Mouse (Mus musculus) liver, postnatal 0 days (tissue): ENCODE data around the gene Atp6v0a4. TPM values are rescaled to one million over a fixed set of nuclear protein-coding genes. Genes with fewer than 3 reads are reported as not detected.

Experiments used
- ATAC-seq: fragments of 200-750 bp; cut with Nextera tagmentation; 2 replicates; pipeline ENCODE4 v1.8.0; 2017; ENCODE audit warnings: mild to moderate bottlenecking, moderate library complexity
- DNase-seq: peaks from one replicate; pipeline ENCODE4 v3.0.0-alpha.2; 2016
- H3K27ac ChIP-seq: fragments of 300-500 bp; sonication (generic); 2 replicates; pipeline ENCODE4 v1.5.1; 2014; ENCODE audit warnings: antibody characterized with exemption, moderate library complexity, mild to moderate bottlenecking, low read depth
- H3K27me3 ChIP-seq: fragments of 300-500 bp; sonication (generic); 2 replicates; pipeline ENCODE4 v1.6.1; 2014; ENCODE audit warnings: low read length, control low read depth, mixed read lengths; ENCODE audit not compliant: insufficient read depth
- H3K36me3 ChIP-seq: fragments of 300-500 bp; sonication (generic); replicated peaks from 2 replicates; pipeline ENCODE4 v1.6.1; 2014; ENCODE audit warnings: mild to moderate bottlenecking, control low read depth, low read length, moderate library complexity, mixed read lengths; ENCODE audit not compliant: insufficient read depth
- H3K4me1 ChIP-seq: fragments of 300-500 bp; sonication (generic); 2 replicates; pipeline ENCODE4 v1.6.1; 2014; ENCODE audit warnings: antibody characterized with exemption, mild to moderate bottlenecking, control low read depth; ENCODE audit not compliant: insufficient read depth
- H3K4me2 ChIP-seq: fragments of 300-500 bp; sonication (generic); 2 replicates; pipeline ENCODE4 v1.6.1; 2014; ENCODE audit warnings: low read depth, mild to moderate bottlenecking, low read length, moderate library complexity, mixed read lengths
- H3K4me3 ChIP-seq: fragments of 300-500 bp; sonication (generic); 2 replicates; pipeline ENCODE4 v1.5.1; 2014; ENCODE audit warnings: low read depth, low read length
- H3K9ac ChIP-seq: fragments of 300-500 bp; sonication (generic); replicated peaks from 2 replicates; pipeline ENCODE4 v1.6.1; 2014; ENCODE audit warnings: mild to moderate bottlenecking, moderate library complexity
- H3K9me3 ChIP-seq: fragments of 300-500 bp; sonication (generic); 2 replicates; pipeline ENCODE4 v1.6.1; 2016; ENCODE audit warnings: mild to moderate bottlenecking, control low read depth, low read length, mixed read lengths
- CTCF ChIP-seq: sonication (generic); IDR thresholded peaks from 2 replicates; pipeline ENCODE4 v1.5.1; 2016; ENCODE audit warnings: antibody characterized with exemption, low read depth
- EP300 ChIP-seq: IDR thresholded peaks from 2 replicates; pipeline ENCODE4 v1.6.1; 2016; ENCODE audit warnings: antibody characterized with exemption, low read depth, mild to moderate bottlenecking
- WGBS: fragments of 180-500 bp; shearing (Covaris S2); extraction: QIAGEN DNeasy Blood & Tissue Kit; methylation state at CpG from one replicate; pipeline ENCODE4 v1.1.7; 2014; ENCODE audit not compliant: insufficient replicate concordance; 5-methylcytosine and 5-hydroxymethylcytosine counted together
- polyA plus RNA-seq: library from polyadenylated mRNA; unstranded; fragments of >200 nt; fragmentation: Nextera tagmentation; extraction: Ambion mirVana; gene quantifications from 2 replicates; pipeline ENCODE4 v1.2.1, GENCODE M21; 2015

The Atp6v0a4 gene
- polyA plus RNA-seq, 1 experiment from 2014 or later = 0.05 TPM

DNA sequence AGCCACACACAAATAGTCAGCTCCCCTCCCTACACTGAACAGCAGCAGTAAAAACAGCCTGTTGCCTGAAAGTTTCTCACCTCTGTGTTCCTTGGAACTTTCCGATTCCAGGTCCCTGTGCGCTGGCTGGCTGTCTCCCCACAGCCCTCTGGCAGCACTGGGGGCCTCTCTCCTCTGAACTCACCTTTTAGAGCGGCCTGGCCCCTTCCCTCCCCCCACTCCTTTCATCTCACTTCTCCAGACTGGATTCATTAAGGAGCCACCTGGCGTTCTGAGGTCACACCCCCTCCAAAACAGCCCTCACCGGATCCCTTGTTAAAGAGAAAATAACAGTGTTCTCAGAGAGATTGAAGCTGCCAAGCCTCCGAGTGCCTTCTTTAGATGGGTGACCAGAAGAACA lies 77.5 kb downstream of the Atp6v0a4 start, which contains the start of gene Svopl:
Svopl (minus strand) TSS at position 159 of the 400 bp plus-strand sequence.
- Histone ChIP-seq H3K27me3 (no peaks in the 10 kb centered on the region), H3K9me3 (no peaks in the 10 kb centered on the region), H3K27ac (no peak within 1 kb of the TSS), H3K4me2 (no peak within 1 kb of the TSS), H3K9ac (no peak within 1 kb of the TSS), H3K4me3 (no peak within 1 kb of the TSS), H3K4me1 (no peaks in the 10 kb centered on the region), H3K36me3 (no peaks in the 10 kb centered on the region)
- TF ChIP-seq EP300 (no peak), CTCF (no peak)
- 59% methylated on average over 6 of the region's 6 CpGs for WGBS
- no peak for DNase-seq
- ATAC-seq = no peak

GRCm38 (mm10) chr6:38032801-38033566 lies 91.4 kb downstream of the Atp6v0a4 start:
- H3K4me1 ChIP-seq = no peaks in the 10 kb centered on the region
- no peak overlapping the region for H3K4me3 ChIP-seq
- DNase-seq (no peak), ATAC-seq (no peak)
- H3K4me2 ChIP-seq = no peak overlapping the region
- no peak overlapping the region for H3K27ac ChIP-seq
- WGBS = 69% methylated on average over 5 of the region's 5 CpGs
- H3K9me3 ChIP-seq = no peaks in the 10 kb centered on the region
- H3K27me3 ChIP-seq = no peaks in the 10 kb centered on the region
- no peaks in the 10 kb centered on the region for H3K36me3 ChIP-seq
- no peak for TF ChIP-seq CTCF
- no peak for TF ChIP-seq EP300
- H3K9ac ChIP-seq = no peak overlapping the region

DNA sequence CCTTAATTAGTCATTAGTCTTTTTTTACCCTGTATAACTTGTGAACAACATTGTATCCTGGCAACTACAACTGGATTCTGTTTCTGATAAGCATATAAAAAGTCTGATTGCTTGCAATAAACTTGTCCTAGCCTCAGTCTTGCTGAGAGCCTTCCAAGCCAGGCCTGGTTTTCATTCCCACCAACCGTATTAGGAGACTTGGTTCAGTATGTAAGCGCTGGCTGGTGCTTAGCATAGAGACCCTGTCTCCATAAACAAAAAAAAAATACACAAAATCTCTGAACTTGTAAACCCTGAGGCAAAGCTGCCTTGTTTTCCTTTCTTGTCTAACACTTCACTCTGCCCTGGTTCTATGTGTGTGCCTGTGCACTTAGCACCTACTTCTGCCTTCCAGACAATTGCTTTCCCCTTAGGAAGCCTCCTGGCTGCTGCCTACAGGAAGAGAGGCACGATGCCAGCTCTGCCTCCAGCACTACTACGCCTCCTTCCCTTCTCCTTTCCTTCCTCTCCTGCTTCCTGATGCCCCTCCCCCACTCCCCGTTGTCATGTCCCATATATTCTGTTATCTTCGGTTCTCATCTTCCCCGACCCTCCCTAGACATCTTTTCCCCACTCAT lies 92.4 kb downstream of the Atp6v0a4 start:
- TF ChIP-seq EP300 = no peak
- no peak for TF ChIP-seq CTCF
- no peaks in the 10 kb centered on the region for H3K4me1 ChIP-seq
- no peak overlapping the region for H3K4me2 ChIP-seq
- no peak overlapping the region for H3K9ac ChIP-seq
- no peaks in the 10 kb centered on the region for H3K36me3 ChIP-seq
- no peaks in the 10 kb centered on the region for H3K27me3 ChIP-seq
- 48% methylated on average over 7 of the region's 7 CpGs for WGBS
- DNase-seq = no peak
- no peak for ATAC-seq
- no peak overlapping the region for H3K27ac ChIP-seq
- H3K4me3 ChIP-seq = no peak overlapping the region
- H3K9me3 ChIP-seq = no peaks in the 10 kb centered on the region

GRCm38 (mm10) chr6:38028205-38028604 lies 96.2 kb downstream of the Atp6v0a4 start:
- Histone ChIP-seq H3K27ac (no peak overlapping the region), H3K4me2 (no peak overlapping the region), H3K4me3 (no peak overlapping the region), H3K27me3 (no peaks in the 10 kb centered on the region), H3K36me3 (no peaks in the 10 kb centered on the region), H3K4me1 (no peaks in the 10 kb centered on the region), H3K9me3 (no peaks in the 10 kb centered on the region), H3K9ac (no peak overlapping the region)
- 65% methylated on average over 2 of the region's 2 CpGs for WGBS
- TF ChIP-seq CTCF (no peak), EP300 (no peak)
- no peak for DNase-seq
- ATAC-seq = no peak

DNA sequence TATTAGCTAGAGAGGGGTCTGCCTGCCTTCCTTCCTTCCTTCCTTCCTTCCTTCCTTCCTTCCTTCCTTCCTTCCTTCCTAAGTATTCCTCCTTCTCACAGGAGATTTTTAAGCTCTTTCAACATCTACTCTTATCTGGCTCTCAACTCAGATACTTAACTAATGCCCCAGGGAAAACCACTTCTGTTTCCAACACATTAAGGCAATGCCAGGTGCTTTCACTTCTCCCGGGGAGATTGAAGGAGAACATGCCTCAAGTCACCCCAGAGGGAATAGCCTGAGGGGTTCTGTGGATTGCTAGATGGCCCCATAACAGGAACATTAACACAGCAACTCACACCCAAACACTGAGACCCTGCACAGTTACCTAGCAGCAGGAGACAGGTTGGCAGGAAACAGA lies 96.6 kb downstream of the Atp6v0a4 start:
- H3K4me2 ChIP-seq = no peak overlapping the region
- no peaks in the 10 kb centered on the region for H3K9me3 ChIP-seq
- DNase-seq = no peak
- no peak overlapping the region for H3K4me3 ChIP-seq
- no peaks in the 10 kb centered on the region for H3K4me1 ChIP-seq
- H3K36me3 ChIP-seq = no peaks in the 10 kb centered on the region
- 55% methylated on average over 1 of the region's 1 CpGs for WGBS
- no peak overlapping the region for H3K27ac ChIP-seq
- TF ChIP-seq EP300 (no peak), CTCF (no peak)
- no peak for ATAC-seq
- no peaks in the 10 kb centered on the region for H3K27me3 ChIP-seq
- no peak overlapping the region for H3K9ac ChIP-seq

GRCm38 (mm10) chr6:38023284-38023683 lies 101.1 kb downstream of the Atp6v0a4 start:
- Histone ChIP-seq H3K9ac (no peak overlapping the region), H3K36me3 (no peaks in the 10 kb centered on the region), H3K9me3 (no peaks in the 10 kb centered on the region), H3K4me1 (no peaks in the 10 kb centered on the region; the same call in 1 of the 2 replicates), H3K4me3 (no peak overlapping the region), H3K27ac (no peak overlapping the region), H3K4me2 (no peak overlapping the region), H3K27me3 (no peaks in the 10 kb centered on the region)
- TF ChIP-seq CTCF = no peak
- no peak for TF ChIP-seq EP300
- WGBS = 41% methylated on average over 7 of the region's 7 CpGs
- ATAC-seq (no peak), DNase-seq (no peak)
